Mouse (Mus musculus) heart, embryonic 12.5 days (tissue): ENCODE data around the gene Dock6. TPM values are rescaled to one million over a fixed set of nuclear protein-coding genes. Genes with fewer than 3 reads are reported as not detected.
"Not testable (repeated sequence)": the region's sequence is repeated elsewhere in the genome, so short reads cannot be mapped to it uniquely, and the experiment has no call there.

Experiments
- ATAC-seq: fragments of 200-750 bp; cut with Nextera tagmentation; 2 replicates; pipeline ENCODE4 v1.8.0; 2017; ENCODE audit warnings: moderate TSS enrichment, moderate library complexity; ENCODE audit not compliant: insufficient number of reproducible peaks, low FRiP score
- H3K27ac ChIP-seq: fragments of 300-500 bp; sonication (generic); 2 replicates; pipeline ENCODE4 v1.5.1; 2016; ENCODE audit warnings: mild to moderate bottlenecking, moderate library complexity; ENCODE audit not compliant: poor library complexity, severe bottlenecking
- H3K27me3 ChIP-seq: fragments of 300-500 bp; sonication (generic); replicated peaks from 2 replicates; pipeline ENCODE4 v1.6.1; 2016; ENCODE audit warnings: mild to moderate bottlenecking, moderate library complexity
- H3K36me3 ChIP-seq: fragments of 300-500 bp; sonication (generic); 2 replicates; pipeline ENCODE4 v1.6.1; 2016; ENCODE audit warnings: mild to moderate bottlenecking, moderate library complexity
- H3K4me1 ChIP-seq: fragments of 300-500 bp; sonication (generic); replicated peaks from 2 replicates; pipeline ENCODE4 v1.6.1; 2016; ENCODE audit warnings: mild to moderate bottlenecking
- H3K4me2 ChIP-seq: fragments of 300-500 bp; sonication (generic); 2 replicates; pipeline ENCODE4 v1.6.1; 2016; ENCODE audit warnings: mild to moderate bottlenecking, moderate library complexity
- H3K4me3 ChIP-seq: fragments of 300-500 bp; sonication (generic); 2 replicates; pipeline ENCODE4 v1.5.1; 2016; ENCODE audit warnings: mild to moderate bottlenecking
- H3K9ac ChIP-seq: fragments of 300-500 bp; sonication (generic); 2 replicates; pipeline ENCODE4 v1.6.1; 2016; ENCODE audit warnings: mild to moderate bottlenecking, moderate library complexity
- H3K9me3 ChIP-seq: fragments of 300-500 bp; sonication (generic); replicated peaks from 2 replicates; pipeline ENCODE4 v1.6.1; 2016; ENCODE audit warnings: mild to moderate bottlenecking, moderate library complexity
- WGBS: fragments of 180-500 bp; shearing (Covaris S2); methylation state at CpG from one replicate; pipeline ENCODE4 v1.1.7; 2016; 5-methylcytosine and 5-hydroxymethylcytosine counted together
- polyA plus RNA-seq: library from polyadenylated mRNA; unstranded; fragments of >200 nt; fragmentation: Nextera tagmentation; extraction: Ambion mirVana; gene quantifications from 2 replicates; pipeline ENCODE4 v1.2.1, GENCODE M21; 2016

The Dock6 gene
- 52.3 and 59.0 TPM in 2 replicates for polyA plus RNA-seq

DNA sequence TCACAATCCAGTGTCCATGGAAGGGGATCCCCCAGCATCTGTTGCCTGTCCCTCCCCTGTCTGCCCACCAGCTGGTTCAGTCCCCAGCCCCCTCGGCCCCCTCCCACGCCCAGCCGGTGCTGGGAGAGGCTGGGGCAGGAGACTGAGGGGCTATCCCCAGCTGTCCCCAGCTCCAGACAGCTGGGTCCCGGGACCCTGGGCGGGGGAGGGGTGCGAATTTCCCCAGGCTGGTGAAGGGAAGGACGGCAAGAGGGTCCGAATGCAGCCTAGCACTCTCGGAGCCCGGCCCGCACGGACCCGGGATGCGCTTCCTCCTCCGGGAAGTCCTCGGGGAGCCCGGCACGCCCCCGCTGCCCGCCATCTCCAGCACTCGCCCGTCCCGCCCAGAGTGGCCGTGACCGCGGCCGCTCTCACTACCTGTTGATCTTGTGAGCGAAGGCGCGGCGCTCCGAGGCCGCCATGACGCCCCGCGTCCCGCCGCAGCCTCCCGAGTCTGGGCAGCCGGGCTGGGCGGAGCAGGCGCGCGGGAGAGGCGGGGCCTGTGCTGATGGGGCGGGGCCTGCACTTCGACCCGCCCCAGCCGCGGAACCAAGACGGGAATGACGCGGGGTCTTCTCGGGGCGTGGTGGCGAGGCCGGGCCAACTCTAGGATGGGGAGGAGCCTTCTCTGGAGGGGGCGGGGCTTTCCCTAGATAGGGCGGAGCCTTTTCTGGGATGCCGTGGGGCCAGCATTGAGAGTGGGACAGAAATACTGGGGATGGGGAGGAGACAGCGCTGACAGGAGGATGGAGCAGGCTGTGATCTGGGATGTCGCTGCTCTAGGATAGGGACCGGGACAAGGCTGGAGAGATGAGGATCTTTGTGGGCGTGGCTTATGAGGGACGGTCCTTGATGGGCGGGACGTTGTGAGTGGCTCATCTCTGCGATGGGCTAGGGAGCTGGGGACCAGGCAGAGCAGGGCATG, at the start of gene Dock6:
TSS of gene Dock6 (minus strand) at position 508 of the 964 bp plus-strand sequence.
- H3K4me3 ChIP-seq = peak within 1 kb of the TSS; percentile 81
- H3K36me3 ChIP-seq = no peaks in the 10 kb centered on the region
- peak; percentile 93 for ATAC-seq
- WGBS = 1% methylated on average over 67 of the region's 68 CpGs
- peaks cover 22% of the 10 kb centered on the region for H3K4me1 ChIP-seq
- peak within 1 kb of the TSS; percentile 79 for H3K27ac ChIP-seq
- peak within 1 kb of the TSS; percentile 81 for H3K4me2 ChIP-seq
- H3K9ac ChIP-seq = peak within 1 kb of the TSS; percentile 93
- no peaks in the 10 kb centered on the region for H3K9me3 ChIP-seq
- no peaks in the 10 kb centered on the region for H3K27me3 ChIP-seq

DNA sequence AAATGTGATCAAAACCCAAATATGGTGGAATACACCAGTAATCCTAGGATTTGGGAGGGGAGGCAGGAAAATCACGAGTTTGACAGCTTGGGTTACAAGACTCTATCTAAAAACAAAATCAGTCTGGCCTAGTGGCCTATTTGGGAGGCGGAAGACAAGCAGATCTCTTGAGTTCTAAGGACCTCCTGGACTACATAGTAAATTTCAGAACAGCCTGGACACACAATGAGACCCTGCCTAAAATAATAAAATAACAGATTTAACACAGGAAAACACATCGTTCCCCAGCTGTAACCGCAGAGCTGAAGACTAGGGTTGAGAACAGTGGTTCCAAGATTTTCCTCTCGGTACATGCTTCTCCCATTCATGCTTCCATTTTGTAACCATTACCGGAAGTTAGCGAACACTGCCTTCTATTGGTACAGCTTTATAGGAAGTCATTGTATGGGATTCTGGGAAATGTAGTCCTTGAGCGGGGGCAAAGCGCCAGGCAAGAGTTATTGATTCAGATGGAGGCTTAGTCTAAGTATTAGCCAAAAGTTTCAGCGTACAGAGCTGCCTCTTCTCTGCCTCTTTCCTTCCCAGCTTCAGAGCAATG, 48.9 kb upstream of the Dock6 start:
- Histone ChIP-seq H3K36me3 (no peaks in the 10 kb centered on the region), H3K4me3 (peak overlapping the region; percentile 47), H3K27ac (no peak overlapping the region), H3K4me2 (peak overlapping the region; percentile 57), H3K4me1 (no peaks in the 10 kb centered on the region), H3K9ac (no peak overlapping the region), H3K9me3 (peaks cover 6% of the 10 kb centered on the region; the same call in 1 of the 2 replicates), H3K27me3 (peaks cover 22% of the 10 kb centered on the region)
- 17% methylated on average over 10 of the region's 10 CpGs for WGBS
- ATAC-seq = no peak

DNA sequence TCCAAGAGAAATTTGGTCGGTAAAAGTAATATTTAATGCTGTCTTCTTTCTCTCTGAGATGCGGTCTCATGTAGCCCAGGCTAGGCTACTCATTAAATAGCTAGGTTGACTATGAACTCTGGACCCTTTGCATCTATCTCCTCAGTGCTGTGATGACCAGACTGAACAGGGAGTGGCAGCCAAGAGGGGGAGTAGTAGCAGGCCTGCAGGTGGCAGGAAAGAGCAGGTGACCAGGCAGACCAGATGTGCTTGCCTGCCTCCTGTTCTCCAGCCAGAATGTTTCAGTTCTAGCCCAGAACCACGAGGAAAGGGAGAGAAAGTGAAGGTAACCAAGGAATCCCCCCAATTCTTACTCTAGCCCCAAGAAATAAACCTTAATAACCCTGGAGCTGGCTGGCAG, 36.8 kb upstream of the Dock6 start:
- H3K4me1 ChIP-seq = no peaks in the 10 kb centered on the region
- H3K36me3 ChIP-seq = no peaks in the 10 kb centered on the region
- no peaks in the 10 kb centered on the region; the same call in 1 of the 2 replicates for H3K9me3 ChIP-seq
- WGBS = 56% methylated on average over 3 of the region's 3 CpGs
- no peak for ATAC-seq
- no peak overlapping the region for H3K9ac ChIP-seq
- no peak overlapping the region for H3K27ac ChIP-seq
- H3K27me3 ChIP-seq = peaks cover 12% of the 10 kb centered on the region
- H3K4me2 ChIP-seq = no peak overlapping the region
- H3K4me3 ChIP-seq = no peak overlapping the region

DNA sequence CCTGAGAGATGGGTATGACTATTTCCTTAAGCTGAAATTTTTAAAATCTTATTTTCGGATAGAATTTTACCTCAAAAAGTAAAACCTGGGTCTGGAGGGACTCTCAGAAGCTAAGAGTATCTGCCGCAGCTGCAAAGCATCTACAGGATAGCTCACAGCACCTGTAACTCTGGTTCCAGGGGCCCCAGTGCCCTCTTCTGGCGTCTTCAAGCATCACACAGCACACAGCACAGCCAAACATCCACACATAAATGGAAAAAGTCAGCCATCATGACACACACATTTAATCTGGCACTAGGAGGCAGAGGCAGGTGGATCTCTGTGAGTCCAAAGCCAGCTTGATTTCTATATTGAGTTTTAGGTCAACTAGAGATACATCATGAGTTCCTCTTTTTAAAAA, 24.2 kb upstream of the Dock6 start:
- ATAC-seq = no peak
- Histone ChIP-seq H3K4me3 (no peak overlapping the region), H3K4me1 (no peaks in the 10 kb centered on the region), H3K9ac (no peak overlapping the region), H3K36me3 (no peaks in the 10 kb centered on the region), H3K27ac (no peak overlapping the region), H3K4me2 (no peak overlapping the region), H3K27me3 (no peaks in the 10 kb centered on the region), H3K9me3 (0 out of 2 replicates have a peak, but pooled peaks cover 2% of the 10 kb centered on the region)
- WGBS = 55% methylated on average over 3 of the region's 3 CpGs

DNA sequence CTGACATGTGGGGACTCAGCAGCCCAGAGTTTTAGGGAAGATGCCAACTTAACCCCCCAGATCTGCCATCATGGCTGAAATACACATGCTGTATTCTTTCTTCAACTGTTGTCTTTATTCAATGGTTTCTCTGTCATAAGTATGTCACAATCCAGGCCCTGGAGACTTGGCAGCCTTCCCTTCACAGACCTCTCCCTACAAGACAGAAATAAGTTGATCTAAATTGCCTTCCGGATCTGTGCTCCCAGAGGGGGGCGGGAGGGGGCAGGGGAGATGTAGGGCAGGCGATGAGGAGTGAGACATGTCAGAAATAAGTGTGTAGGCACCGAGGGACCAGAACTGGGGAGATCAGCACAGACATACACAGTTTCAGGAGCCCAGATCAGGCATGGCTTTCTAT, 19.8 kb upstream of the Dock6 start:
- H3K27ac ChIP-seq = no peak overlapping the region
- 0 out of 2 replicates have a peak, but pooled peaks cover 3% of the 10 kb centered on the region for H3K27me3 ChIP-seq
- WGBS = 54% methylated on average over 4 of the region's 4 CpGs
- H3K4me3 ChIP-seq = no peak overlapping the region
- no peaks in the 10 kb centered on the region for H3K9me3 ChIP-seq
- no peaks in the 10 kb centered on the region for H3K36me3 ChIP-seq
- H3K4me1 ChIP-seq = no peaks in the 10 kb centered on the region
- H3K4me2 ChIP-seq = no peak overlapping the region
- no peak overlapping the region for H3K9ac ChIP-seq
- ATAC-seq = no peak

DNA sequence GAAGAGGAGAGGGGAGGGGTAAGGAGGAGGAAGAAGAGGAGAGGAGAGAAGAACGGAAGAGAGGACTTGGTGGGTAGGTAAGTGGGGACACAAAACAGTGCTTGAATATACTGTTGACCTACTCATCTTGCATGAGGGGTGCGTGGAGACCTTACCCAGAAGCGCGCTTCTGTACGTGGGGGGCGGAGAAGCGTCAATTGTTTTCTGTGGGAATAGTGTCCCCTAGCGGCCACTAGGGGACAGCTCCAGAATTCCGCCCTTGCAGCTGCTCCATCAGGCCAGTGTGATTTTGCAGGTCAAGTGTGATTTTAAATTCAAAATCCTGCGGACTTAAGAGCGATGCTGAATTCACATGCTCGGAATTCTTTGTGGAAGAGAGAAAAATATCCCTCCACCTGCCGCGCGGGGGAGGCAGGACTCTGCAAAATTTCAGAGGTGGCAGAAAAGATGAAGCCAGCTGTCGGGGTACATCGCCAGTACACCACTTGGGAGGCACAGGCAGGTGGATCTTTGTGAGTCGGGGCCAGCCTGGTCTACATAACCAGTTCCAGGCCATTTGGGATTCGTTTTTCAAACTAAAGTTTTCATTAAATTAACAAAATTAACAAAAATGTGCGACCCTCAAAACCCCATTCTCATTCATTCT, 18.6 kb upstream of the Dock6 start:
- peak overlapping the region; percentile 17; the same call in 1 of the 2 replicates for H3K4me3 ChIP-seq
- H3K9ac ChIP-seq = no peak overlapping the region
- no peaks in the 10 kb centered on the region for H3K9me3 ChIP-seq
- 17% methylated on average over 20 of the region's 20 CpGs for WGBS
- peak overlapping the region; percentile 54 for H3K4me2 ChIP-seq
- ATAC-seq = 0 out of 2 replicates have a peak, but pooled peaks have one; percentile 37
- no peak overlapping the region for H3K27ac ChIP-seq
- no peaks in the 10 kb centered on the region for H3K36me3 ChIP-seq
- no peaks in the 10 kb centered on the region for H3K4me1 ChIP-seq
- 0 out of 2 replicates have a peak, but pooled peaks cover 3% of the 10 kb centered on the region for H3K27me3 ChIP-seq

DNA sequence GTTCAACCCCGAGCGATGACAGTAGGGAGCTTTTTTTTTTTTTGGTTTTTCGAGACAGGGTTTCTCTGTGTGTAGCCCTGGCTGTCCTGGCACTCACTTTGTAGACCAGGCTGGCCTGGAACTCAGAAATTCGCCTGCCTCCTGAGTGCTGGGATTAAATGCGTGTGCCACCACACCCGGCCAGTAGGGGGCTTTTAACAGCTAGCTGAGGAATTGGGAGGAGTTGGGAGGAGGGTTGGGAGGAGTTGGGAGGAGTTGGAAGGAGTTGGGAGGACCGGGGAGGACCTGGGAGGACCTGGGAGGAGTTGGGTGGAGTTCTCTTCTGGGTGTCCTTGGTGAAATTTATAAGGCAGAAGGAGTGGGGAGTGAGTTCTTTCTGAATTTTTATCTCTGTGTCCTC, 16.9 kb upstream of the Dock6 start:
- not testable (repeated sequence) for H3K9ac ChIP-seq, H3K27me3 ChIP-seq, H3K4me2 ChIP-seq, H3K4me3 ChIP-seq, H3K4me1 ChIP-seq, H3K27ac ChIP-seq, H3K36me3 ChIP-seq, ATAC-seq, H3K9me3 ChIP-seq
- 50% methylated on average over 7 of the region's 7 CpGs for WGBS

DNA sequence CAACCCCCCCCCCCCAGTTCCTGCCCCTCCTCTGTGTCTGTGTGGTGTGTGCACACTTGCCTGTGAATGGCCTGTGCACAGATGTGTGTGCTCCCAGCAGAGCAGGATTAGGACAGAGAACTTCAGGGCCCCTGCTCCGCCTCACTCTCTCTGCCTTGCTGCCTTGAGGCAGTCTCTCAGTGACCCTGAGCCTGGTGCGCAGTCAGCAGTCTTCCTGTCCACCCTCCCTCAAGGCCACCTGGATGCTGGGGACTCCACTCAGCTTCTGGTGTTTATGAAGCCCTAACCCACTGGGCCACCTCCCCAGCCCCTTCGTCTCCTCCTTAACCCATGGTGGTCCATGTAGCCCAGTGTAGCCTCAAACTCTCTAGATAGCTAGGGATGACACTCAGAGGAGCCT, 15.3 kb upstream of the Dock6 start:
- no peak overlapping the region for H3K9ac ChIP-seq
- 74% methylated on average over 3 of the region's 3 CpGs for WGBS
- H3K9me3 ChIP-seq = no peaks in the 10 kb centered on the region
- no peaks in the 10 kb centered on the region for H3K36me3 ChIP-seq
- no peak overlapping the region for H3K4me3 ChIP-seq
- H3K27ac ChIP-seq = no peak overlapping the region
- H3K4me1 ChIP-seq = no peaks in the 10 kb centered on the region
- no peak overlapping the region for H3K4me2 ChIP-seq
- no peak for ATAC-seq
- H3K27me3 ChIP-seq = 0 out of 2 replicates have a peak, but pooled peaks cover 3% of the 10 kb centered on the region

DNA sequence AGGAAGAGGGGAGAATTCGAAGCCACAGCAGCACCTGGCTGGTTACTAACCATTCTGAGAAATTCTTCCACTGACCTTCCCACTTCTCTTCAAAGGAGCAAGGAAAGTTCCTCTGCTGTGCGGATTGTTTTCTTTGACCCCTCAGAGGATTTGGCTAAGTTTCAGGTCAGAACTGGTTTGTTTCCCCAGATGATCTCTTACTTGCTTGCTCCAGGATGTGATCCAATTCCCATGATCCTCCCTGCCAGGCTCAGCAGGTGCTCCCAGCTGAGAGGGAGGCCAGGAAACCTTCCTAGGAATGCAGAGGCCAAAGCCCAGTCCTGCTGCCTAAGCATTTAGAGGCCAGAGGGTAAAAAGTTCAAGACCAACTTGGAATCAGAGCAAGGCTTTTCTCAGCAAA, 14.2 kb upstream of the Dock6 start:
- Histone ChIP-seq H3K27ac (peak overlapping the region; percentile 17; the same call in 1 of the 2 replicates), H3K9ac (no peak overlapping the region), H3K27me3 (0 out of 2 replicates have a peak, but pooled peaks cover 3% of the 10 kb centered on the region), H3K36me3 (no peaks in the 10 kb centered on the region), H3K9me3 (no peaks in the 10 kb centered on the region), H3K4me2 (no peak overlapping the region), H3K4me3 (no peak overlapping the region), H3K4me1 (no peaks in the 10 kb centered on the region)
- WGBS = 54% methylated on average over 2 of the region's 2 CpGs
- ATAC-seq = no peak

DNA sequence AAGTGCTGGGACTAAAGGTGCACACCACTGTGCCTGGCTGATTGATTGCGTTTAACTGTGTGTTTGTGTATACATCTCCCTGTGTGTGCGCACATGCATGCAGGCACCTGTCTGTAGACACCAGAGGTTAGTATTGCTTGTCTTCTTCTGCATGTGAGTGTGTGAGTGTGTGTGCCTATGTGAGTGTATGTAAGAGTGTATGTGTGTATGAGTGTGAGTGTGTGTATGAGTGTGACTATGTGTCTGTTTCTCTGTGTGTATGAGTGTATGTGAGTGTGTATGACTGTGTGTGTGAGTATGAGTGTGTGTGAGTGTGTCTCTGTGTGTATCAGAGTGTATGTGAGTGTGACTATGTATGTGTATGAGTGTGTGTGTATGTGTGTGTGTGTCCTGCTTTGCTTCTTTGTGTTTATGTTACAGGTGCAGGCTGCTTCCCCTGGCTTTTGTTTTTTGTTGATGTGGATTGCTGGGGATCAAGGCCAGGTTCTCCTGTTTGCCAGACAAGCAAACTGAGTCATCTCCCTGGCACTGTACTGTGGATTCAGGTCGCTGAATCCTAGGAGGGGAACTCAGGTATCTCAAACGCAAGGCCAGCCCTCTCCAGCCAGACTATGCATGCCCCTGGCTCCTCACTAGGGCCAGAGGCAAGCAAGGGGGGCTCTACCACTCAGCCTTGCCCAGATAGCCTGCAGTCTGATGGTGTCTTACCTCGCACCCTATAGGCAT, 13.4 kb upstream of the Dock6 start:
- Histone ChIP-seq H3K36me3 (no peaks in the 10 kb centered on the region), H3K9me3 (no peaks in the 10 kb centered on the region; the same call in 1 of the 2 replicates), H3K9ac (no peak overlapping the region), H3K27ac (peak overlapping the region; percentile 17; the same call in 1 of the 2 replicates), H3K27me3 (no peaks in the 10 kb centered on the region), H3K4me3 (no peak overlapping the region), H3K4me1 (no peaks in the 10 kb centered on the region), H3K4me2 (no peak overlapping the region)
- 63% methylated on average over 5 of the region's 5 CpGs for WGBS
- no peak for ATAC-seq
